Comparison of ENCODE assay signal across 9 mouse cellular contexts in genomic region chr11:102741129-102741950, GRCm38 (mm10). TPM values are rescaled to one million over a fixed set of nuclear protein-coding genes. Genes with fewer than 3 reads are reported as not detected.
DNase-seq lines count a peak whose midpoint lies in the region; ATAC-seq lines count a peak whose summit lies in the region.
"Had no signal": no experiment of that assay in that cellular context is flagged by ENCODE, and none has a peak within 500 bp of the region (broad histone marks: within the 10 kb centered on the region; RNA-seq: fewer than 3 reads in every experiment).

No protein-coding gene starts in this region.

- peak; percentile 80; the same call in 1 of the 2 replicates for ATAC-seq in cerebellum, adult (ENCODE audit: insufficient number of reproducible peaks, low FRiP score, low TSS enrichment)
- ATAC-seq in forebrain, embryonic 15.5 days (replicated peaks) = no peak; the same call in 1 of the 2 replicates
- ATAC-seq in hindbrain, embryonic 13.5 days (ENCODE audit: low FRiP score) = no peak
- ATAC-seq in midbrain, embryonic 11.5 days (ENCODE audit: low FRiP score) = no peak
- ATAC-seq: Patski had no signal

- peaks cover 25% of the 10 kb centered on the region for H3K4me1 ChIP-seq in forebrain, embryonic 15.5 days
- peaks cover 26% of the 10 kb centered on the region for H3K4me1 ChIP-seq in hindbrain, embryonic 13.5 days (replicated peaks)
- peaks cover 15% of the 10 kb centered on the region for H3K4me1 ChIP-seq in midbrain, embryonic 11.5 days (ENCODE audit: control insufficient read depth, insufficient read depth, low read length)

- H3K9ac ChIP-seq in forebrain, embryonic 15.5 days (replicated peaks) = no peak overlapping the region; the same call in 1 of the 2 replicates
- H3K9ac ChIP-seq in hindbrain, embryonic 13.5 days = peak overlapping the region; percentile 39; the same call in 1 of the 2 replicates
- H3K9ac ChIP-seq in midbrain, embryonic 11.5 days (ENCODE audit: low read length) = peak overlapping the region; percentile 3; the same call in 1 of the 2 replicates

- WGBS in forebrain, embryonic 15.5 days = 16% methylated on average over 22 of the region's 22 CpGs
- 9% methylated on average over 21 of the region's 22 CpGs for WGBS in hindbrain, embryonic 13.5 days
- 12% methylated on average over 22 of the region's 22 CpGs for WGBS in midbrain, embryonic 11.5 days

- H3K9me3 ChIP-seq in forebrain, embryonic 15.5 days = no peaks in the 10 kb centered on the region
- H3K9me3 ChIP-seq in hindbrain, embryonic 13.5 days = no peaks in the 10 kb centered on the region
- no peaks in the 10 kb centered on the region for H3K9me3 ChIP-seq in midbrain, embryonic 11.5 days (ENCODE audit: control insufficient read depth, low read length)

- no peak overlapping the region for H3K4me2 ChIP-seq in forebrain, embryonic 15.5 days (replicated peaks)
- H3K4me2 ChIP-seq in hindbrain, embryonic 13.5 days = peak overlapping the region; percentile 13
- H3K4me2 ChIP-seq in midbrain, embryonic 11.5 days = 0 out of 2 replicates have a peak overlapping the region, but pooled peaks have one; percentile 11

- H3K4me3 ChIP-seq in forebrain, embryonic 15.5 days = no peak overlapping the region
- H3K4me3 ChIP-seq in hindbrain, embryonic 13.5 days = no peak overlapping the region
- no peak overlapping the region for H3K4me3 ChIP-seq in midbrain, embryonic 11.5 days (ENCODE audit: low read depth, low read length)

- peak overlapping the region; percentile 40 for H3K27ac ChIP-seq in forebrain, embryonic 15.5 days (replicated peaks)
- peak overlapping the region; percentile 40; the same call in 1 of the 2 replicates for H3K27ac ChIP-seq in hindbrain, embryonic 13.5 days
- no peak overlapping the region for H3K27ac ChIP-seq in midbrain, embryonic 11.5 days (ENCODE audit: low read depth, low read length)

- H3K36me3 ChIP-seq in forebrain, embryonic 15.5 days = no peaks in the 10 kb centered on the region
- no peaks in the 10 kb centered on the region for H3K36me3 ChIP-seq in hindbrain, embryonic 13.5 days
- H3K36me3 ChIP-seq in midbrain, embryonic 11.5 days (ENCODE audit: control insufficient read depth, insufficient read depth, low read length) = no peaks in the 10 kb centered on the region

- DNase-seq in layer of hippocampus, adult 18-20 months (ENCODE audit: low spot score in 2 of 2) = peak; percentile 37 to 52
- no peak for DNase-seq in layer of hippocampus, adult 9-11 months
- DNase-seq in midbrain, embryonic 11.5 days (ENCODE audit: low spot score, missing footprints) = peak; percentile 88
- no peak for DNase-seq in T-cell, adult 2 months (ENCODE audit: low spot score)
- DNase-seq in B cell, adult 2 months = no peak

- no peaks in the 10 kb centered on the region for H3K27me3 ChIP-seq in forebrain, embryonic 15.5 days
- H3K27me3 ChIP-seq in hindbrain, embryonic 13.5 days = peaks cover 22% of the 10 kb centered on the region; the same call in 1 of the 2 replicates
- H3K27me3 ChIP-seq in midbrain, embryonic 11.5 days (ENCODE audit: control insufficient read depth, insufficient read depth, low read length) = peaks cover 3% of the 10 kb centered on the region

RNA-seq across cellular contexts. Expression of gene Adam11, which starts 19.9 kb away (rescaled TPM):
- total RNA-seq in layer of hippocampus, adult 18-20 months (2021) = 100 to 1,000 TPM; 166 to 185 TPM
- polyA plus RNA-seq in forebrain, embryonic 15.5 days (2015; fragmentation: Nextera tagmentation; extraction: Ambion mirVana) = 22.1 and 25.6 TPM in 2 replicates
- 27.6 and 35.7 TPM in 2 replicates for polyA plus RNA-seq in hindbrain, embryonic 13.5 days (2015; fragmentation: Nextera tagmentation; extraction: Ambion mirVana)
- 13.6 and 13.8 TPM in 2 replicates for polyA plus RNA-seq in midbrain, embryonic 11.5 days (2014; fragmentation: Nextera tagmentation; extraction: Ambion mirVana)

RNA-seq across cellular contexts. Expression of gene Ccdc43, which starts 43.8 kb away (rescaled TPM):
- total RNA-seq in layer of hippocampus, adult 18-20 months (2021) = 10 to 100 TPM; 30.4 to 31.9 TPM
- polyA plus RNA-seq in forebrain, embryonic 15.5 days (2015; fragmentation: Nextera tagmentation; extraction: Ambion mirVana) = 44.9 and 48.3 TPM in 2 replicates
- polyA plus RNA-seq in hindbrain, embryonic 13.5 days (2015; fragmentation: Nextera tagmentation; extraction: Ambion mirVana) = 38.4 and 39.4 TPM in 2 replicates
- 62.1 and 67.1 TPM in 2 replicates for polyA plus RNA-seq in midbrain, embryonic 11.5 days (2014; fragmentation: Nextera tagmentation; extraction: Ambion mirVana)

Comparison
In these comparisons a context has a peak if more than half of its experiments do, and no peak if none do; other contexts are left out.
1. DNase-seq: peak in layer of hippocampus, adult 18-20 months (2 of 2) and midbrain, embryonic 11.5 days (single experiment); none in layer of hippocampus, adult 9-11 months (single experiment), T-cell, adult 2 months (single experiment) and B cell, adult 2 months (0 of 2).